ENCODE assay signal across 9 mouse cellular contexts in the genomic region with DNA sequence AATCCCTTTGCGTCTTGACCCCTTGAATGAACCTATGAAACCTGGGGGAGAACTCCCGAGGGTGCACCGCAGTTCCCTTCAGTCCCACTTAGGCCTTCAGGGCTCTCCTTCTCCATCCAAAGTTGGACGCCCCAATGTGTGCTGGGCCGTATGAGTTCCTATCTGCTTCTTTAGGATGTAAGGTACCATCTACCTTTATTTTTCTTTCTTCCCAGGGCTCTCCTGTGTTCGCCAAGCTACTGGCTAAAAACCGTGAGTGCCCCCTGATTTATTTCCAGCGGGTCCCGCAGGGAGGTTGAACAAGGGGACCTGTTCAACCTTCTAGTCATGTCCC. TPM values are rescaled to one million over a fixed set of nuclear protein-coding genes. Genes with fewer than 3 reads are reported as not detected.
DNase-seq lines count a peak whose midpoint lies in the region; ATAC-seq and TF ChIP-seq lines count a peak whose summit lies in the region.
"Had no signal": no experiment of that assay in that cellular context is flagged by ENCODE, and none has a peak within 500 bp of the region (broad histone marks: within the 10 kb centered on the region; RNA-seq: fewer than 3 reads in every experiment).

No protein-coding gene starts in this region.

- H3K36me3 ChIP-seq in kidney, postnatal 0 days (ENCODE audit: insufficient read depth, low read length): no peaks in the 10 kb centered on the region
- H3K36me3 ChIP-seq in embryonic facial prominence, embryonic 15.5 days: no peaks in the 10 kb centered on the region
- H3K36me3 ChIP-seq in limb, embryonic 10.5 days: peaks cover 5% of the 10 kb centered on the region
- no peaks in the 10 kb centered on the region for H3K36me3 ChIP-seq in neural tube, embryonic 14.5 days (ENCODE audit: control insufficient read depth, insufficient read depth, low read length)

- H3K27ac ChIP-seq in kidney, postnatal 0 days: no peak overlapping the region
- H3K27ac ChIP-seq in embryonic facial prominence, embryonic 15.5 days (replicated peaks): no peak overlapping the region
- peak overlapping the region; percentile 88 for H3K27ac ChIP-seq in limb, embryonic 10.5 days
- H3K27ac ChIP-seq in neural tube, embryonic 14.5 days (ENCODE audit: low read depth, low read length): no peak overlapping the region

- WGBS in kidney, postnatal 0 days: 6% methylated on average over 9 of the region's 9 CpGs
- WGBS in embryonic facial prominence, embryonic 15.5 days: 10% methylated on average over 9 of the region's 9 CpGs
- WGBS in limb, embryonic 10.5 days: 6% methylated on average over 9 of the region's 9 CpGs
- 1% methylated on average over 9 of the region's 9 CpGs for WGBS in neural tube, embryonic 14.5 days

- no peak for ATAC-seq in kidney, postnatal 0 days (replicated peaks; ENCODE audit: low FRiP score, low read depth)
- no peak for ATAC-seq in embryonic facial prominence, embryonic 15.5 days (ENCODE audit: insufficient number of reproducible peaks, low FRiP score, low TSS enrichment, low read depth)
- no peak for ATAC-seq in neural tube, embryonic 14.5 days (ENCODE audit: low read depth)

- H3K27me3 ChIP-seq in kidney, postnatal 0 days (ENCODE audit: insufficient read depth, low read length): no peaks in the 10 kb centered on the region
- H3K27me3 ChIP-seq in embryonic facial prominence, embryonic 15.5 days: no peaks in the 10 kb centered on the region
- H3K27me3 ChIP-seq in limb, embryonic 10.5 days (ENCODE audit: low read depth, poor library complexity, severe bottlenecking): peaks cover 7% of the 10 kb centered on the region; the same call in 1 of the 2 replicates
- no peaks in the 10 kb centered on the region for H3K27me3 ChIP-seq in neural tube, embryonic 14.5 days (ENCODE audit: control insufficient read depth, insufficient read depth, low read length)

- DNase-seq in kidney, postnatal 0 days (ENCODE audit: low spot score): no peak
- DNase-seq in kidney, postnatal 10 days: no peak
- DNase-seq in limb, embryonic 10.5 days (ENCODE audit: low spot score): no peak
- no peak for DNase-seq in layer of hippocampus, adult 8-10 months (ENCODE audit: low spot score in 2 of 2)
- no peak for DNase-seq in left cerebral cortex, postnatal 4 days
- no peak for DNase-seq in frontal cortex, postnatal 14 days (ENCODE audit: low spot score in 2 of 2)

- H3K9me3 ChIP-seq in kidney, postnatal 0 days (replicated peaks; ENCODE audit: low read length): no peaks in the 10 kb centered on the region
- H3K9me3 ChIP-seq in embryonic facial prominence, embryonic 15.5 days (replicated peaks): no peaks in the 10 kb centered on the region
- no peaks in the 10 kb centered on the region for H3K9me3 ChIP-seq in limb, embryonic 10.5 days (replicated peaks)
- H3K9me3 ChIP-seq in neural tube, embryonic 14.5 days (ENCODE audit: control insufficient read depth, low read length): no peaks in the 10 kb centered on the region

- intact Hi-C loops in left cerebral cortex, postnatal 4 days (cut with DNase I): no loop called here

- no peak for TF ChIP-seq CTCF in kidney, postnatal 0 days (IDR thresholded peaks at IDR 0.05; ENCODE audit: low read depth)

- peak overlapping the region; percentile 70 for H3K4me2 ChIP-seq in kidney, postnatal 0 days (ENCODE audit: low read length)
- peak overlapping the region; percentile 91 for H3K4me2 ChIP-seq in embryonic facial prominence, embryonic 15.5 days (replicated peaks)
- peak overlapping the region; percentile 87 for H3K4me2 ChIP-seq in neural tube, embryonic 14.5 days (ENCODE audit: low read depth, low read length)

- H3K9ac ChIP-seq in kidney, postnatal 0 days (ENCODE audit: low read depth, low read length): peak overlapping the region; percentile 67; the same call in 1 of the 2 replicates
- no peak overlapping the region for H3K9ac ChIP-seq in embryonic facial prominence, embryonic 15.5 days
- peak overlapping the region; percentile 65 for H3K9ac ChIP-seq in neural tube, embryonic 14.5 days (replicated peaks; ENCODE audit: low read depth, low read length)

- peak overlapping the region; percentile 65 for H3K4me3 ChIP-seq in kidney, postnatal 0 days (replicated peaks; ENCODE audit: low read depth, low read length)
- peak overlapping the region; percentile 67 for H3K4me3 ChIP-seq in embryonic facial prominence, embryonic 15.5 days (replicated peaks)
- H3K4me3 ChIP-seq in limb, embryonic 10.5 days: peak overlapping the region; percentile 73
- H3K4me3 ChIP-seq in neural tube, embryonic 14.5 days (ENCODE audit: low read depth, low read length): peak overlapping the region; percentile 59

- peaks cover 9% of the 10 kb centered on the region for H3K4me1 ChIP-seq in kidney, postnatal 0 days (replicated peaks; ENCODE audit: insufficient read depth, low read length)
- peaks cover 13% of the 10 kb centered on the region for H3K4me1 ChIP-seq in embryonic facial prominence, embryonic 15.5 days
- peaks cover 28% of the 10 kb centered on the region for H3K4me1 ChIP-seq in limb, embryonic 10.5 days
- H3K4me1 ChIP-seq in neural tube, embryonic 14.5 days (ENCODE audit: control insufficient read depth, insufficient read depth, low read length): peaks cover 5% of the 10 kb centered on the region; the same call in 1 of the 2 replicates

RNA-seq across cellular contexts. Expression of gene Tnfsf9, which starts 0.9 kb away (rescaled TPM):
- polyA plus RNA-seq in kidney, postnatal 0 days (2015; fragmentation: Nextera tagmentation; extraction: Ambion mirVana): 6.1 and 6.8 TPM in 2 replicates
- 5.8 and 6.0 TPM in 2 replicates for polyA plus RNA-seq in embryonic facial prominence, embryonic 15.5 days (2015; fragmentation: Nextera tagmentation; extraction: Ambion mirVana)
- polyA plus RNA-seq in limb, embryonic 10.5 days (2016; fragmentation: Nextera tagmentation; extraction: Ambion mirVana): 7.4 and 7.8 TPM in 2 replicates
- polyA plus RNA-seq in neural tube, embryonic 14.5 days (2014; fragmentation: Nextera tagmentation; extraction: Ambion mirVana): 4.8 and 8.4 TPM in 2 replicates
- 1 to 10 TPM in 3 of 4 experiments, under 1 TPM in 1; 0.49 to 1.3 (median 1.1) TPM for total RNA-seq in layer of hippocampus, adult 8-10 months (2022)
- total RNA-seq in left cerebral cortex, postnatal 4 days (2021): 1 to 10 TPM; 1.7 to 2.0 TPM

RNA-seq across cellular contexts. Expression of gene Tubb4a, which starts 18.4 kb away (rescaled TPM):
- polyA plus RNA-seq in kidney, postnatal 0 days (2015; fragmentation: Nextera tagmentation; extraction: Ambion mirVana): 15.4 and 16.4 TPM in 2 replicates
- 6.7 and 9.7 TPM in 2 replicates for polyA plus RNA-seq in embryonic facial prominence, embryonic 15.5 days (2015; fragmentation: Nextera tagmentation; extraction: Ambion mirVana)
- polyA plus RNA-seq in limb, embryonic 10.5 days (2016; fragmentation: Nextera tagmentation; extraction: Ambion mirVana): 3.3 and 5.4 TPM in 2 replicates
- 347 and 373 TPM in 2 replicates for polyA plus RNA-seq in neural tube, embryonic 14.5 days (2014; fragmentation: Nextera tagmentation; extraction: Ambion mirVana)
- total RNA-seq in layer of hippocampus, adult 8-10 months (2022): 100 to 1,000 TPM; 500 to 601 (median 567) TPM
- total RNA-seq in left cerebral cortex, postnatal 4 days (2021): 100 to 1,000 TPM; 308 to 337 TPM

RNA-seq across cellular contexts. Expression of gene Dennd1c, which starts 27.7 kb away (rescaled TPM):
- polyA plus RNA-seq in kidney, postnatal 0 days (2015; fragmentation: Nextera tagmentation; extraction: Ambion mirVana): 4.2 and 5.1 TPM in 2 replicates
- polyA plus RNA-seq in embryonic facial prominence, embryonic 15.5 days (2015; fragmentation: Nextera tagmentation; extraction: Ambion mirVana): 2.6 and 4.9 TPM in 2 replicates
- 0.66 and 0.97 TPM in 2 replicates for polyA plus RNA-seq in limb, embryonic 10.5 days (2016; fragmentation: Nextera tagmentation; extraction: Ambion mirVana)
- polyA plus RNA-seq in neural tube, embryonic 14.5 days (2014; fragmentation: Nextera tagmentation; extraction: Ambion mirVana): 3.2 and 4.3 TPM in 2 replicates
- 1 to 10 TPM; 1.1 to 4.4 (median 3.0) TPM for total RNA-seq in layer of hippocampus, adult 8-10 months (2022)
- total RNA-seq in left cerebral cortex, postnatal 4 days (2021): 1 to 10 TPM; 1.2 to 1.4 TPM

RNA-seq across cellular contexts. Expression of gene Cd70, which starts 43.6 kb away (rescaled TPM):
- 0.28 TPM in 1 of 2 replicates, not detected in the other for polyA plus RNA-seq in kidney, postnatal 0 days (2015; fragmentation: Nextera tagmentation; extraction: Ambion mirVana)
- polyA plus RNA-seq in embryonic facial prominence, embryonic 15.5 days (2015; fragmentation: Nextera tagmentation; extraction: Ambion mirVana): not detected in 2 replicates
- not detected in 2 replicates for polyA plus RNA-seq in limb, embryonic 10.5 days (2016; fragmentation: Nextera tagmentation; extraction: Ambion mirVana)
- 0.44 and 2.3 TPM in 2 replicates for polyA plus RNA-seq in neural tube, embryonic 14.5 days (2014; fragmentation: Nextera tagmentation; extraction: Ambion mirVana)
- under 1 TPM in 1 of 4 experiments, not detected in 3; 0.55 TPM for total RNA-seq in layer of hippocampus, adult 8-10 months (2022)
- total RNA-seq in left cerebral cortex, postnatal 4 days (2021): not detected
- total RNA-seq: gastrocnemius, postnatal 10 days had no signal

RNA-seq across cellular contexts. Expression of gene Slc25a23, which starts 46.3 kb away (rescaled TPM):
- 10.2 and 10.7 TPM in 2 replicates for polyA plus RNA-seq in kidney, postnatal 0 days (2015; fragmentation: Nextera tagmentation; extraction: Ambion mirVana)
- polyA plus RNA-seq in embryonic facial prominence, embryonic 15.5 days (2015; fragmentation: Nextera tagmentation; extraction: Ambion mirVana): 6.7 and 8.2 TPM in 2 replicates
- 2.5 and 3.9 TPM in 2 replicates for polyA plus RNA-seq in limb, embryonic 10.5 days (2016; fragmentation: Nextera tagmentation; extraction: Ambion mirVana)
- 37.2 and 48.9 TPM in 2 replicates for polyA plus RNA-seq in neural tube, embryonic 14.5 days (2014; fragmentation: Nextera tagmentation; extraction: Ambion mirVana)
- 100 to 1,000 TPM; 352 to 366 (median 355) TPM for total RNA-seq in layer of hippocampus, adult 8-10 months (2022)
- 100 to 1,000 TPM; 188 to 219 TPM for total RNA-seq in left cerebral cortex, postnatal 4 days (2021)

Comparison
In these comparisons a context has a peak if more than half of its experiments do, and no peak if none do; other contexts are left out.
1. RNA of gene Tubb4a, which starts 18.4 kb away (polyA plus RNA-seq): 347 to 373 TPM in neural tube, embryonic 14.5 days; 15.4 to 16.4 TPM in kidney, postnatal 0 days, 6.7 to 9.7 TPM in embryonic facial prominence, embryonic 15.5 days and 3.3 to 5.4 TPM in limb, embryonic 10.5 days; every median in the first group is over 10 times any median in the second.
2. Peak in every context shown above with its lines, with median percentiles within 50 percentile points of each other: H3K4me2 ChIP-seq and H3K4me3 ChIP-seq.